Mouse (Mus musculus) left cerebral cortex, adult 2 months (tissue): ENCODE measurements around the gene Megf6. TPM values are rescaled to one million over a fixed set of nuclear protein-coding genes. Genes with fewer than 3 reads are reported as not detected.

Experiments used
- DNase-seq, 2 experiments: peaks; one replicate each; pipeline ENCODE4 v3.0.0; 2021 to 2022; ENCODE audit warnings: low spot score in 2 of 2, mixed read lengths in 1 of 2; ENCODE audit errors: extremely low spot score in 1 of 2
- H3K27ac ChIP-seq: fragments of 200-600 bp; 2 replicates; pipeline ENCODE4 v1.8.1; 2022
- H3K4me3 ChIP-seq: fragments of 200-600 bp; 2 replicates; pipeline ENCODE4 v1.8.1; 2022
- CTCF ChIP-seq: fragments of 200-600 bp; IDR thresholded peaks from 2 replicates; pipeline ENCODE4 v1.8.1; 2022; ENCODE audit warnings: antibody characterized with exemption, mild to moderate bottlenecking, moderate library complexity
- intact Hi-C: fragments of 180-260 bp; cut with DNase I; formaldehyde crosslinking; loops from one replicate; pipeline ENCODE4 v1.15.1; 2025
- total RNA-seq, 2 experiments: library from RNA; stranded (reverse); gene quantifications; 2 replicates each; pipeline ENCODE4 v1.2.3; 2021

The Megf6 gene
- total RNA-seq, 2 experiments from 2014 or later = 4.3 to 5.5 TPM

DNA sequence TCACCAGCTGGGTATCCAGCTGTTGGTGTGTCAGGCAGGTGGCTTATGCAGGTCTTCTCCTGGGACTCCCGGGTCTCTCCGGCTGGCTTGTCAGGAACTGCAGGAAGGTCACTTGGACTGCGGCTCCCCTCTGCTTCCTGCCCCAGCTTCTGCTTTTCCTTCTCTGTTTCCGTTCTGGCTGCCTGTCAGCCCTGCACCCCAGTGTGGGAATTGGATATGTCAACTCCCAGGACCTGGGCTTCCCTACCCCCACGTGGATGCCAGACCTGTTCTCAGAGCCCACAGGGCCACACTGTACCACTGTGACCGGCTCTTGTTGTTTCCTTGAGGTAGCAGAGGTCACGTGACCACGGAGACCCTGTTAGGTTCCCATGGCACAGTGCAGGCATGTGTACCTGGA lies 18.4 kb downstream of the Megf6 start:
- no peak for TF ChIP-seq CTCF
- DNase-seq = no peak
- Histone ChIP-seq H3K27ac (no peak overlapping the region), H3K4me3 (no peak overlapping the region)
- intact Hi-C loops = no loop called here

DNA sequence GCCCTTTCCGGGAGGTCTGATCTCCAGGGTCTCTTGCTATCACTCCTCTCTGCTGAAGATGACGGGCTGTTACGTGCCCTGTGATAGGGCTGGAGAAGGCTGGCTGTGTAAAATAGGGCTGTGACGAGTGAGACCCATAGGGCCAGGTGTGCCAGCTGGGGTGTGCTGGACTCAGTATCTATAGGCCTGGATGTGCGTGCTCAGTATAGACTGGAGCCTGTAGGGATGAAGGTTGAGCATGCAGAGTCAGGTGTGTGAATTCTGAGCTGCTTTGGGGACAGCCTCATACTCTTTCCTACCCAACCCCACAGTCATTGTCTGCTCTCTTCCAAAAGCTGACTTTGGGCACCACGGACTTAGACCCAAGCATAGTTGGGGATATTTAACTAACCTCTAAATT lies 27.4 kb downstream of the Megf6 start:
- Histone ChIP-seq H3K27ac (no peak overlapping the region), H3K4me3 (no peak overlapping the region)
- intact Hi-C loops = no loop called here
- DNase-seq = no peak
- no peak for TF ChIP-seq CTCF

DNA sequence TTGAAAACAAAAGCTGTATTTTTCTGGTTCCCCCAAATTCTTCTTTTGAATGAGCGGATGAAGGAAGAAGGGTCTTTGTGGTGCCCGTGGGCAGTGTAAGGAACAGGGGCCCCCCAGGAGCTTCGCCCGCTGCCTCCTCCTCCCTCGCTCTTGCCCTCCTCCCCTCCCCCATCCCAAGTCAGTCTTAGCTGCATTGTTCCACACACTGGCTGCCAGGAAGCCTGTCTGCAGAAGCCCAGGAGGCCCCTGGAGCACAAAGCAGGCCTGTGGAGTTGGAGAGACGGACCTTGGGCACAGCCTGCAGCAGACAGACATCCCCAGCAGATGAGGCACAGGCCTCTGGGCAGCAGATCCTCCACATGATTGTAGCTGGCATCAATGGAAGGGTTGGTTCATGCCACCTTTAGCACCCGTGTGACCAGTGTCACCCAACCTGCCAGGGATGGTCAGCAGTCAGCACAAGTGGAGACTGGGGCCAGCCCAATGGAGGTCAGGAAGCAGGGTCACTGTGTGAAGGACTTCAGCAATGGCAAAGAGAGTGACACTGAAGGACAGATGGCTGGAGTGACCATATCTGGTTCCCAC lies 27.9 kb downstream of the Megf6 start:
- intact Hi-C loops = no loop called here
- no peak for DNase-seq
- Histone ChIP-seq H3K4me3 (no peak overlapping the region), H3K27ac (no peak overlapping the region)
- no peak for TF ChIP-seq CTCF

DNA sequence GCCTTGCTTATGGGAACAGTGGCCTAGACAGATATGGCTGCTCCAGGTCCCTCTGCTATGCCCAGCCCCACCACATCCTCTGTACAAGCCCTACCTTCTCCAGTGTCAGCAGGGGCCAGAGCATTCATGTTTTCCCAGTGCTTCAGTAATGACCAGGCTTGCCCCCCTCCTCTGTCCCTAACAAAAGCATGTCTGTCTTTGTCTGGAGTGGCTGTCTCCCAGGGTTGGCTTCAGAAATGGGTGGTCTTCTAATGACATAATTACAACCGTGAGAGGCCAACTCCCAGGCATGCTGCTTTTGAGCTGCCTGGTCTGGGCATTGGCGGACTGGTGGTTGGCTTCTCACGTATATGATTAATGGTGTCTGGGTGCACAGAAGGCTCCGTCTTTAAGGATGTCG lies 31.0 kb downstream of the Megf6 start:
- TF ChIP-seq CTCF = no peak
- H3K27ac ChIP-seq = no peak overlapping the region
- H3K4me3 ChIP-seq = no peak overlapping the region
- DNase-seq = no peak
- intact Hi-C loops = no loop called here

DNA sequence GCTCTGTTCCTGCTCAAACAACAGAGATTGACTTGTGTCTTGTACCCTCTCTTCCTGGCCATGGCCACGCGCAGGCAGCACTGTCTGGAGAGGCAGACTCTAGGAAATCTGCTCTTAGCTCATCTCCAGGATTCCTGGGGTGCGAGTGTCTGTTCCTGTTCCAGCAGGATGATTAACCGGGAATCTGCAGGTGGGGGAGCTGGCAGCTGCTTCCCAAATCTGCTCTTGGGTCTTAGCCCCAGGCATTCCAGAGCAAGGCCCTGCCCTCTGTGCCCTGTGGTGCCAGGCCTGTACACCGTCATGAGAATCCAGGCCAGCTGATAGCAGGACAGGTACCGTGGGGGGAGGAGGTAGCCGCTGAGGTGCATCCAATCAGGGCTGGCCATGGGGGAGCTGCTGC lies 34.0 kb downstream of the Megf6 start:
- no peak overlapping the region for H3K4me3 ChIP-seq
- no peak for DNase-seq
- no peak for TF ChIP-seq CTCF
- no peak overlapping the region for H3K27ac ChIP-seq
- intact Hi-C loops = no loop called here

DNA sequence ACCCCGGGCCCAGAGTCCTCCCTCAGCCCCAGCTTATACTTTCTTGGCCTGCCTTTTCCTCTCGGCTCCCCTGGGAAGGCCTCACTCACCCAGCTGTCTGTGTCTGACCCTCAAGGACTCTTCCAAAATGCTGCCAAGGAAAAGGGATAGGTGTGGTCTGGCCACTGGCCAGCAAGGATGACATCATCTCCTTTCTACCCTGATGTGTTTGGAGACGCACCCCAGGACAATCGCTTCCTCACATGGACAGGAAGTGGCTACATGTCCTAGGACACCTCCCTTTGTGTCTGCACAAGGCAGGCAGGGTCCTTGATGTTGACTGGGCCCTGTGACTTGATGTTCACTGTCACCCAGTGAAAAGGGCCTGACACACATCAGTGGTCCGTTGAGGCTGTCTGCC lies 34.9 kb downstream of the Megf6 start:
- no peak for TF ChIP-seq CTCF
- Histone ChIP-seq H3K4me3 (no peak overlapping the region), H3K27ac (no peak overlapping the region)
- DNase-seq = no peak
- intact Hi-C loops = no loop called here

DNA sequence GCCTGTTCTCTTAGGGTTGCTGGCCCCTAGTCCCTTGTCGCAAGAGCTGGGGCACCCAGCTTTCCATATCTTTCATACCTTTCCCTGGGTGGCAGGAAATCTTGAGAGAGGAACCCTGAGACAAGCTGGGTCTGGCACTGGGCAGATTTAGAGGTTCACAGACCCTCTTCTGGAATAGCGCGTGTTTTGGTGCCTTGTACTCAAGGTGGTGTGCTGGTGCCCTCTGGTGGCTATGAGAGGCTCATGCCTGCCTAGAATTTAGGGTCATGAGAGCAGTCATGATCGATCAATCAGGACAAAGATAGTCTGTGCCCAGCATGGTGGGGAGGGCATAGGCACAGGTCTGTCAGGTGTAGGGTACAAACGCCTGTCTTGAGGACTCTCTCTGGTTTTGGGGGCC lies 36.7 kb downstream of the Megf6 start:
- DNase-seq = peak; percentile 38 to 47
- no peak overlapping the region for H3K27ac ChIP-seq
- TF ChIP-seq CTCF = peak; percentile 96

DNA sequence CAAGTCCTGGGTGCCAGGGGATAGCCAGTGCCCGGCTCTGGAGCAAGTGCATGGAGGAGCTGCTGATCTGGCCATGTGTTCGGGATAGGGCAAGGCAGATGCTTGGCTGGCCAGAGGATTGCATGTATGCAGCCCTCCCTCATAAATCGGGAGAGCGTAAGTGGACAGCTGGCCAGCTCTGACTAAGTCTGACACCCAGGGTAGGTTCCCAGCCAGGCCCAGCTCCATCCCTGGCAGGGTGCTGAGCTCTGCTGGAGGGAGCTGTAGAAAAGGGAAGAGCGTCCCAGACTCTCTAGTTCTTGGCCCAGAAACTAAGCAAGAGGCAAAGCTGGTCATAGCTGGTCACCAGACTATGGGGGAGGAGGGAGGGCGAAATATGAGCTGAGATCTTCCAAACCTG lies 38.5 kb downstream of the Megf6 start:
- no peak overlapping the region for H3K27ac ChIP-seq
- no peak for DNase-seq
- no peak for TF ChIP-seq CTCF
- intact Hi-C loops = no loop called here
- H3K4me3 ChIP-seq = no peak overlapping the region

More for the DNA sequence above, 36.7 kb downstream of the Megf6 start:
- intact Hi-C loops = loop anchor here (1.0 to 2.0 kb wide), 2 partner anchors 44 to 140 kb away; no protein-coding TSS in a partner anchor
- no peak overlapping the region for H3K4me3 ChIP-seq

DNA sequence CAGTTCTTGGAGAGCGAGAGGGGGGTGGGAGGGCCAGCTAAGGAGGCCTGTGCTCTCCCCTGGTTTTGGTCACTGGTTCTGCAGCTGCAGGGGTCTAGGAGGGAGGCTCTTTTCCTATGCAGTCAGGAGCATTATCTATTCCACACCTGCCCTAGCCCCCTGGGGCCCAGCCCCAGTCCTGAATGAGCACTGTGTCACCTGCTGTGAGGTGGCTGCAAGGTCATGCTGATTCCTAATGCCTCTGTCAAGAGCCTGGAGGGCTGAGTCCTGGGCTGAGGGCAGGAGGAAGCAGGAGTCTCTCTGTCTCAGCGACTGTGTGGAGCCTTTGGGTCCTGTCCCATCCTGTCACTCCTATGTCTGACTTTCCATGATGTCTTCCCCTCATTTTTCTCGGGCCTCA lies 39.3 kb downstream of the Megf6 start:
- Histone ChIP-seq H3K4me3 (no peak overlapping the region), H3K27ac (no peak overlapping the region)
- no peak for DNase-seq
- no peak for TF ChIP-seq CTCF
- intact Hi-C loops = no loop called here

DNA sequence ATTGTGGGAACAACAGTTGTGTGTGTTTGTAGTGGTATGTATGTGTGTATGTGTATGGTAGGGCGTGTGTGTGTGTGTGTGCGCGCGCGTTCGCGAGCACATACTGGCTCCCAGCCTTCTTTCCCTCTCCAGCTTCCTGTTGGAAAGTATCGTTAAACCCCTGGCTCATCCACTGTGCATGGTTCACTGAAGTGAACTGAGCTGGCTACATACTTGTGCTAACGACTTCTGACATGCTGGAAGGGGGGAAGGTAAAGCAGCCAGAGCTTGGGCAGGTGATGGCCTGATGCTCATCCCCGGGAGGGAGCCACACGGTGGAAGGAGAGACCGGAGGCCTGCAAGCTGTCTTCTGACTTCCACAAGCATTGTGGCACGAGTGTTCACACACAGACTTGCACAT lies 40.9 kb downstream of the Megf6 start:
- no peak for DNase-seq
- Histone ChIP-seq H3K27ac (no peak overlapping the region), H3K4me3 (no peak overlapping the region)
- TF ChIP-seq CTCF = no peak
- intact Hi-C loops = no loop called here

DNA sequence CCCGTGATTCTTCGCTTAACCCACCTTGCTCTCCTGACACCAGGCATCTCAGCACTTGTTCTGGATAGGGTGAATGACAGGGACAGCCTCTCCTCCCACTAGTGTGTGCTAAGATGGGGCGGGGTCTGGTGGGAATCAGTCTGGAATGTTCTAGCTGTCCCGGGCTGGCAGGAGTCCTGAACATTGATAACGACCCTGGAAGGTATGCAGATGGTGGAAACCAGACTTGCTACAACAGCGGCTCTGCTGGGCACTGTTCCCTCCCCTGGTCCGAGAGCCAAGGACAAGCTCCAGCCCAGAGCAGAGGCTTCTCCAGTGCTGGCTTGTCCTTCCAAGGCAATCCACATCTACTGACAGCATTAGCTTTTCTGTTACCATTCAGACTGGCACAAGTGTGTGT lies 43.1 kb downstream of the Megf6 start:
- no peak for TF ChIP-seq CTCF
- intact Hi-C loops = no loop called here
- DNase-seq = no peak
- H3K27ac ChIP-seq = no peak overlapping the region
- H3K4me3 ChIP-seq = no peak overlapping the region

DNA sequence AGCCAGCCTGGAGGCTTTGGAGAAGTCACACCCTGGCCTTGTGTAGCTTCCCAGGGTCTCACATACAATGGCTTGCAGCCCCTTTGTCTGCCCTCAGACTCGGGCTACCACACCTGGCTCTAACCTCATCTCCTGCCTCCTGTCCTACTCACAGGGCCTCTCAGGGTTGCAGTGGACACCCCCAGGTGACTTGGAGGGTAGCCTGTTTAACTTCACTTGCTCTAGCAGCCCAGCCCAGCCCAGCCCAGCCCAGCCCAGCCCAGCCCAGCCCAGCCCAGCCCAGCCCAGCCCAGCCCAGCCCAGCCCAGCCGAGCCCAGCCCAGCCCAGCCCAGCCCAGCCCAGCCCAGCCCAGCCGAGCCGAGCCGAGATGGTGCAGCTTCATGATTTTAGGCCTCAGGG lies 43.5 kb downstream of the Megf6 start:
- no peak for DNase-seq
- intact Hi-C loops = no loop called here
- Histone ChIP-seq H3K4me3 (no peak overlapping the region), H3K27ac (no peak overlapping the region)
- no peak for TF ChIP-seq CTCF

DNA sequence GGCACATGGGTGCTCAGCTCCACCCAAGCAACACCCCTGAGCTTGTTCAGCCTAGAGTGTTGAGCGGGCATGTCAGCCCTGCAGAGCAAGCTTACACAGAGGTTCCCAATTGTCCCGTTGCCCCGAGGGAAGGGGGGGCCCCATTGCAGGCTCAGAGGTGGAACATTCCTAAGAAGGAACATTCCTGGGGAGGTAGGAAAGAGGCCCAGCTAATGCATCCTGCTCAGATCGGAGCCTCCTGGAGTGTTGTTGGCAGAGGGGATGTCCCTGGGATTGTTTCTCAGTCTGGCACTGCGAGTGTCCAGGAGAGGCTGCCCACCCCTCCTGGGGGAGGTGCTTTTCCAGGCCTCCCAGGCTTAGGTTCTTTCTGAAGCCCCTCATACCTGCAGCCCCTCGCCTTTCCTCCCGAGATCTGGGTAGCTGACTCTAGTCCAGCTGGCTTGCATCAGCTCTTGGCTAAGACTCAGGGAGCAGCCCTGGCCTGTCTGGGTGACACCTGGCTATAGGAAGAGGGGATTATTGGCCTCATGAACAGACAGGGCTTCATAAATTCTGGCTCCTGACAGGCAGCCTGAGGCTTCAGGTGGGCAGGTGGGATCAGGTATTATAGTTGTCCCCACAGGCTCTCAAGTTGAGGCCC lies 47.3 kb downstream of the Megf6 start:
- Histone ChIP-seq H3K27ac (no peak overlapping the region), H3K4me3 (no peak overlapping the region)
- intact Hi-C loops = no loop called here
- DNase-seq = no peak
- TF ChIP-seq CTCF = no peak
